Mouse (Mus musculus) hindbrain, embryonic 10.5 days (tissue): ENCODE data around the gene Hbp1. TPM values are rescaled to one million over a fixed set of nuclear protein-coding genes. Genes with fewer than 3 reads are reported as not detected.

Source experiments
- DNase-seq: peaks from one replicate; pipeline ENCODE4 v3.0.0-alpha.2; 2017; ENCODE audit warnings: low spot score
- H3K27ac ChIP-seq: fragments of 300-500 bp; sonication (generic); 2 replicates; pipeline ENCODE4 v1.5.1; 2016; ENCODE audit warnings: mild to moderate bottlenecking, moderate library complexity
- H3K27me3 ChIP-seq: fragments of 300-500 bp; sonication (generic); 2 replicates; pipeline ENCODE4 v1.6.1; 2016; ENCODE audit warnings: mild to moderate bottlenecking; ENCODE audit not compliant: poor library complexity, insufficient read depth, severe bottlenecking
- H3K36me3 ChIP-seq: fragments of 300-500 bp; sonication (generic); 2 replicates; pipeline ENCODE4 v1.6.1; 2016; ENCODE audit warnings: mild to moderate bottlenecking, moderate library complexity
- H3K4me1 ChIP-seq: fragments of 300-500 bp; sonication (generic); replicated peaks from 2 replicates; pipeline ENCODE4 v1.6.1; 2016; ENCODE audit warnings: mild to moderate bottlenecking
- H3K4me3 ChIP-seq: fragments of 300-500 bp; sonication (generic); 2 replicates; pipeline ENCODE4 v1.5.1; 2016; ENCODE audit warnings: mild to moderate bottlenecking, moderate library complexity
- H3K9me3 ChIP-seq: fragments of 300-500 bp; sonication (generic); 2 replicates; pipeline ENCODE4 v1.6.1; 2016; ENCODE audit warnings: mild to moderate bottlenecking, moderate library complexity
- WGBS: fragments of 180-500 bp; shearing (Covaris S2); methylation state at CpG from one replicate; pipeline ENCODE4 v1.1.7; 2016; 5-methylcytosine and 5-hydroxymethylcytosine counted together
- polyA plus RNA-seq: library from polyadenylated mRNA; unstranded; fragments of >200 nt; fragmentation: Nextera tagmentation; extraction: Ambion mirVana; gene quantifications from 2 replicates; pipeline ENCODE4 v1.2.1, GENCODE M21; 2016

Gene Hbp1
- polyA plus RNA-seq, 1 experiment from 2014 or later: 81.3 TPM

DNA sequence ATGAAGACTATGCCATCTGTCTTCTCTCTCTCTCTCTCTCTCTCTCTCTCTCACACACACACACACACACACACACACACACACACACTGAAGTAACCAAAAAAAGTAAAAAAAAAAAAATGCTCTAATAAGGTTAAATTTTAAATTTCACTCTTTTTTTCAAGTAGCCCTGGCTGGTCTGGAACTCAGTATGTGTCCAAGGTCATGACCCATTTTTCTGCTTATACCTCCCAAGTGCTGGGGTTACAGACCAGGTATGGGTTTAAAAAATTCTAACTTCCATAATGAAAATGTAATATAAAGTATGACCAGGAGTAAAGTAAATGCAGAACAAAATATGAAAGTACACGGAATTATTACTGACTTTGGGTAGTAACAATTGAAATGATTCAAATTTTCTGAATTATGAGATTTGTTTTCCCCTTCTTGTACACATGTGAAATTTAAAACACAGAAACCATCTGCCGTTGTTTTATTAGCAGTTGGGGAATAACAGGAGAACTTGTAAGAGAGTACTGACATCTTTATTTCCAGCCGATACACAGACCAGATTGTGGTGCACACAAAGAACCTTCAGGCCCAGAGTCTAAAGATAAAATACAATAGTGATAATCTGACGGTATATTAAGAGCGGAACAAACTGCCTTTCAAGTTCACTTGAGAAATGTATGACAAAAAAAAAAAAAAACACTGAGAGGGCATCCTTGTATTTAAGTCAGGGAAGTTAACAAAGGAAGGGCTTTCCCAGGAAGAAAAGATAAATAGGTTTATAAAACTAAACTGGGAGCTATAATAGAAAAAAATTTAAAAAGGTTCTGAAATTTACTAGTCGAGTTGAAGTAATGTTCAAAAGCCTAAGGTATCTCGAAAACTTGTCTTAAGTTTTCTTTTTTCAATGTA lies 2.0 kb downstream of the Hbp1 start:
- H3K4me3 ChIP-seq: peak overlapping the region; percentile 93
- peaks cover 7% of the 10 kb centered on the region for H3K36me3 ChIP-seq
- H3K27me3 ChIP-seq: no peaks in the 10 kb centered on the region
- H3K4me1 ChIP-seq: peaks cover 10% of the 10 kb centered on the region; the same call in 1 of the 2 replicates
- H3K27ac ChIP-seq: peak overlapping the region; percentile 100
- DNase-seq: no peak
- no peaks in the 10 kb centered on the region for H3K9me3 ChIP-seq
- 30% methylated on average over 7 of the region's 7 CpGs for WGBS

DNA sequence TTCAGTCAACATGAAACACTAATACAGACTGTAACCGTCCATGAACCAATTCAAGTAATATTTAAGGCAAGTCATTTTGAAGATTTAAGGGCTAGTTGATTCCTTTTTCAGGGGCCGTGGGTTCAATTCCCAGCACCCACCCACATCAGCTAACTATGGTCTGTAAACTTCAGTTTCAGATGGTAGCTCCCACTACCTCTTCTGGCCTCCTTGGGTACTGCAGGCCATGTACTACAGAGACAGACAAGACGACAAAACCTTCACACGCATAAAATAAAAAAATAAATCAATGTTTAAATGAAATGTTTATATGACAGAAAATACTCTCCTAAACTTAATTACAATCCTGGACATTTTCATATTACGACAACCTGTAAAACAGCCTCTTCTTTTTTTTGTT lies 2.9 kb downstream of the Hbp1 start:
- no peak overlapping the region for H3K27ac ChIP-seq
- 92% methylated on average over 5 of the region's 5 CpGs for WGBS
- H3K4me3 ChIP-seq: no peak overlapping the region
- DNase-seq: no peak
- H3K36me3 ChIP-seq: peaks cover 16% of the 10 kb centered on the region
- H3K4me1 ChIP-seq: peaks cover 10% of the 10 kb centered on the region; the same call in 1 of the 2 replicates
- no peaks in the 10 kb centered on the region for H3K9me3 ChIP-seq
- no peaks in the 10 kb centered on the region for H3K27me3 ChIP-seq

DNA sequence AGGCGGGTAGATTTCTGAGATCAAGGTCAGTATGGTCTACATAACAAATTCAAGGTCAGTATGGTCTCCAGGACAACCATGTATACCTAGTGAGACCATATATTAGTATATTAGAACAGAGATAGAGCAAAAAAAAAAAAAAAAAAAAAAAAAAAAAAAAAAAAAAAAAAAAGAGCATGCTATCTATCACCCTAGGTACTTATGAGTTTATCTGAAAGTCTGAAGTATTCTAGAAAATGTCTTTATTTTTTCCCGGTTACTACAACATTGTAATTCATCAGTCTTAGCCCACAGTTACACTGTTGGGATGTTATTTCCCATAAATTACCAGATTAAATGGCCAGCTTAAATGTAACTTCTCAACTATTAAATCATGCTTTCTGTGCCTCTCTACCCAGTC lies 5.9 kb downstream of the Hbp1 start:
- WGBS: 91% methylated on average over 2 of the region's 2 CpGs
- H3K9me3 ChIP-seq: no peaks in the 10 kb centered on the region
- H3K27ac ChIP-seq: no peak overlapping the region
- peaks cover 43% of the 10 kb centered on the region for H3K36me3 ChIP-seq
- H3K27me3 ChIP-seq: no peaks in the 10 kb centered on the region
- H3K4me3 ChIP-seq: no peak overlapping the region
- no peak for DNase-seq
- H3K4me1 ChIP-seq: peaks cover 7% of the 10 kb centered on the region; the same call in 1 of the 2 replicates

DNA sequence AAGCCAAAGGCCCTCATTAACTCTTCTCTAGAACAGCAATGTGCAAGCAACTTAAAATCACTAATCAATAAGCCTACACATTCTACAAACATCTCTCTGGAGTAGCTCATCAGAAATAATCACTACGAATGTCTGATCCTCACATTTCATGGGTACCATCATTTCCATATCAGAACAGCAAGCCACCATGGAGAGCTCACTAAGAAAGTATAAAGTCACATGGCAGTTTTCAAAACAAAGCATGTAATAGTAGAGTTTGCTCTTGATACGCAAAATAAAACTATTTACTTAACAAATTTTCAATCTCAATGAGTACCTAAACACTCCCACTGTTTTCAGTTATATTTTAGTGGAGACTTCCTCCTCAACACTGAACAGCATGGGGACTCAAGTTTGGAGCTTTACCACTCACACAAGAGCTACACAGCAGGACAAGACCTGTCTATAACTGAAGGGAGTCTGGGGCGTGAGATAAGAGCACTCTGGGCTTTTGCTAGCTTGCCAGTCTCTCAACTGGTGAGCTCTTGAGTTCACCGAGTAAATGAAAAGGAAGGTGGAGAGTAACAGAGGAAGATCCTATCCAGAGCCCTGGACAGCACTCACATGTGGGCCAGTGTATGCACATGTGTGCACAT lies 7.2 kb downstream of the Hbp1 start:
- WGBS: 93% methylated on average over 4 of the region's 4 CpGs
- H3K36me3 ChIP-seq: peaks cover 56% of the 10 kb centered on the region

DNA sequence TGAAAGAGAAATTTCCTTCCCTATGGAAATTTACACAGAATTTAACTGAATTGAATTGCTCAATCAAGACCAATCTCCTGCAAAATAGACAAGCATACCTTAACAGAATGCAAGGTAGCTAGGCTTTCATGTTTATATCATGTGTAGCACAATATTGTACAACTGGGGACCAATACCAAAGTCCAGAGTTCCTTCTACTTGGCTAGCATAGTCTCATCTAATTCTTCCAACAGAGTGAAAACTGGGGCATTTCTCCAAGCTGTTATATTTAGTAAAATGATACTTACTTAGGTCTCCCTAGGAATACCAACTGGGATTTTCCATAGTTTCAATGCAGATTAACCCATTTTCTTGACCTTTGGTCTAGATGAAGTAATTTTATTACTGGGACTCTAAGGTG lies 11.3 kb downstream of the Hbp1 start:
- DNase-seq: no peak
- Histone ChIP-seq H3K27me3 (no peaks in the 10 kb centered on the region), H3K4me3 (no peak overlapping the region), H3K9me3 (no peaks in the 10 kb centered on the region), H3K36me3 (peaks cover 96% of the 10 kb centered on the region), H3K4me1 (no peaks in the 10 kb centered on the region), H3K27ac (no peak overlapping the region)

More for the DNA sequence above, 7.2 kb downstream of the Hbp1 start:
- no peaks in the 10 kb centered on the region for H3K9me3 ChIP-seq
- no peaks in the 10 kb centered on the region for H3K27me3 ChIP-seq
- H3K27ac ChIP-seq: no peak overlapping the region
- no peak overlapping the region for H3K4me3 ChIP-seq
- H3K4me1 ChIP-seq: peaks cover 3% of the 10 kb centered on the region; the same call in 1 of the 2 replicates
- DNase-seq: no peak

DNA sequence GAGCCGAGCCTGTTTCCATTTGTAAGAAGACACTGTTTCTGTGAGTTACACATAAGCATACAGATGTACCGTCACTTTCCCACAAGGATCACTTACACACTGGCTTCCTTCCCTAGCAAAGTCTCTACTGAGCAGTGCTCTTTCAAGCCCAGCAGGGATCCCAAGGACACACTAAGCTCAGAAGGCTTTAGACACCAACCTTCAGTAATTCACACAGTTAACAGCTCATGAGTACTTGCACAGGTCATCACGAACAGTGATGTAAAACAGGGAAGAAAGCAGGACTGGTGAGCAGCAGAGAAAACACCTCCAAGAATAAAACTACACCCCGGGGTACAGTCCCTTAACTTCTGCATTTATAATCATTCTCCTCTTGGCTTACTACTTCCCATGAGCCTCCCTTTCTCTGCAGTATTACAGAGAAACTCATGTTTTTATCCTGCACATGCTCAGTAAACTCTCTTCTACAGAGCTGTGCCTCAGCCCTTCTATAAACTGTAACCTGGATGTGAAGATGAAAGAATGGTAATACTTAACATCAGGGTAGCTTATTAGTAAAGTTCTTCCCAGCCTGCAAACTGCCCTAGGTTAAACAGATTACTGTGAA lies 11.8 kb downstream of the Hbp1 start:
- H3K4me3 ChIP-seq: no peak overlapping the region
- no peaks in the 10 kb centered on the region for H3K27me3 ChIP-seq
- no peaks in the 10 kb centered on the region for H3K4me1 ChIP-seq
- no peak overlapping the region for H3K27ac ChIP-seq
- H3K9me3 ChIP-seq: no peaks in the 10 kb centered on the region
- no peak for DNase-seq
- 93% methylated on average over 4 of the region's 4 CpGs for WGBS
- peaks cover 96% of the 10 kb centered on the region for H3K36me3 ChIP-seq

DNA sequence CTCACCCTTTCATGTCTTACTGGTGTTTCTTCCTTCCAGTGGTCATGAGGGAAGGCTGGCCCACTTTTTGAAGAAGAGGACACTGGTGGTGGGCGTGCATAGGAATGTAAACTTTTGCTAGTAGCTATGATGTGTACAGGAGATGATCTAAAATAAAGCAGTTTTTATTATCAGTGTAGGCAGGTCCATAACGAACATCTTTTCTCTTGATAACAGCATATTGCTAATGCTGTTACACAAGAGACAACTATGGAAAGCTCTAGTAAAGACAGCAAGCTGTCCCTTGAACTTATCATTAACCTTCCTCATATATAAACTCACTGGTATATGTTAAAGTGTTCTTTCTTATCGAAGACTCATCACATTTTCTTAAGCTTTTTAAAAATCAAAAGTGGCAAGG lies 12.7 kb downstream of the Hbp1 start:
- 90% methylated on average over 3 of the region's 3 CpGs for WGBS
- H3K36me3 ChIP-seq: peaks cover 96% of the 10 kb centered on the region
- no peak for DNase-seq

DNA sequence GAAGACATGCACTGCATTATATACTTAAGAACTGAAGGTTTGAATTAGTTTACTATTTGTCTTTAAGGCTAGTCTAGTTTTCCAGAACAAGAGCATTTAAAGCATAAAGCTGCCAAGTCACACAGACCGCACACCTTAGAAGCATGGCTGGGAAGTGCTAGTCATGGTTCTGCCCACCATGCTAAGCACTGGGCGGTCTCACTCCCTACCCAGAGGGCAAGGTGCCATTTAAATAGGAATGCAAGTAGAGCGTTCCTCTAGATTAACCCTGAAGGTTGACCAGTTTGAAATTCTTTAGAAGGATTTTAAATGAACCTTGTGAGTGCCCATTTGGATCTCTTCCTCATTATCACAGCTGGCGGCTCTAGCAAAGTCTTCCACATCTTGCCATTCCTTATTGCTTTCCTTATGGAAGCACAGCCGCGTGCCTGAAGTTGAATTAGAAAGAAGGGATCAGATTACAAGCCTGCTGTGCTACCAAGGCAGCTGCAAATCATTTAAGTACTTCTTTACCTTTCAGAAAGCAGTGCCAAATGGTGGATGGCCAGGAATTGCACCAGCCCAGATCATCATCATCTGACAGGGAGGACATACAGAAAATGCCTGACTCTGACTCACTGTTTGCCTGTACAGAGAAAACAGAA lies 13.6 kb downstream of the Hbp1 start:
- Histone ChIP-seq H3K27me3 (no peaks in the 10 kb centered on the region), H3K27ac (no peak overlapping the region), H3K4me3 (no peak overlapping the region), H3K9me3 (no peaks in the 10 kb centered on the region), H3K36me3 (peaks cover 96% of the 10 kb centered on the region), H3K4me1 (no peaks in the 10 kb centered on the region)
- 43% methylated on average over 6 of the region's 6 CpGs for WGBS
- no peak for DNase-seq

More for the DNA sequence above, 12.7 kb downstream of the Hbp1 start:
- H3K9me3 ChIP-seq: no peaks in the 10 kb centered on the region
- H3K4me1 ChIP-seq: no peaks in the 10 kb centered on the region
- H3K4me3 ChIP-seq: no peak overlapping the region
- no peaks in the 10 kb centered on the region for H3K27me3 ChIP-seq
- no peak overlapping the region for H3K27ac ChIP-seq

DNA sequence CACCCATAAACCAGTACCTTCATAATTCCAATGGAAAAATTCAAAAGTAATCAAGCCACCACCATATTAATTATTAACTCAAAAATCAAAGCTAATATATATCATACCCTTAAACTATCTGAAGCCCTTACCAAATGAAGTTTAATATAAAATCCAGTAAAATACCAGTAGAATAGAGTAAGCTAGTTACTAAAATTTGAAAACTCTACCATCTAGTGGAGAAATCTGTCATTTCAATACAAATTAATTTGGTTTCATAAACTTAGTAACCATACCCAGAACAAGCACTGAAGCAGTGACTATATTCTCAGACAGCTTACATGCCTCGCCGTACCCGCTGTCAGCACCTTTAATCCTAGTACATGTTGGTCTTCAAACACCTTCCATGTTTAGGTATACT lies 18.5 kb downstream of the Hbp1 start:
- peaks cover 95% of the 10 kb centered on the region for H3K36me3 ChIP-seq
- no peak overlapping the region for H3K27ac ChIP-seq
- H3K27me3 ChIP-seq: no peaks in the 10 kb centered on the region
- WGBS: 97% methylated on average over 3 of the region's 3 CpGs
- H3K4me3 ChIP-seq: no peak overlapping the region
- DNase-seq: no peak
- H3K4me1 ChIP-seq: no peaks in the 10 kb centered on the region
- H3K9me3 ChIP-seq: no peaks in the 10 kb centered on the region

DNA sequence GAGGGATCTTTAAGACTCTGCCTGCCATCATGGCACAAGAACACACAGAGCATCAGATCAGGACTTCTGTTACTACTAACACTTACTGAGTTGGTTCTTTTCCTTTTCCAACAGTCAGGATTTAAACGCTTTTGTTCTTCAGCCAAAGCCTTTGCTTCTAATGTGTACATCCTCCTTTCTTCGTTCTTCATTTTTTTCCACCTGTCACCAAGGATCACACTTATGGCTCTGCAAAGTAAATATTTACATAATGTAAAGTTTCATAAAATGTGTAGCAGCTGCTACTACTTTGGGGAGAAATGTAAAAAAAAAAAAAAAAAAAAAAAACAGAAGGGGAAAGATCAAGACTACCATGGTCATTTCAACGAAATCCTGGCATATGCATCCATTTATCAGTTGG lies 21.8 kb downstream of the Hbp1 start:
- 91% methylated on average over 3 of the region's 3 CpGs for WGBS
- Histone ChIP-seq H3K27me3 (no peaks in the 10 kb centered on the region), H3K36me3 (peaks cover 90% of the 10 kb centered on the region), H3K27ac (no peak overlapping the region), H3K4me3 (no peak overlapping the region), H3K9me3 (no peaks in the 10 kb centered on the region), H3K4me1 (no peaks in the 10 kb centered on the region)
- DNase-seq: no peak

DNA sequence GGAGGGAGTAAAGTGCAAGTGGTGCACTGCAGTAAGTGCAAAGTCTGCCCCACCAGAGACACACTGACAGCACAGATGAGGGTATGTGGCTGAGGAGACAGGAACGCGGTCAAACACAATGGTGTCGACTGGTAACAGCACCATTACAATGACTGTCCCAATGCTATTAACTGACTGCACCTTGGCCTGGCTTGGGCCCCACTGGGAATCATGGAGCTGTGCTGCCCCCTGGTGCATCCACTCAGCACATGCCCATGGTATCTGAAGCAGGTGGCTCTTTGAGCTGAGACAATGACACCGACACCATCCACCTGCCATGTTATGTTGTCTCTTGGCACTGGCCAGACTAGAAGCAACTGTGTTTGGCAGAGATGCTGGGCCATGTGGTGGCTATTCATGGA lies 23.7 kb downstream of the Hbp1 start:
- no peaks in the 10 kb centered on the region for H3K27me3 ChIP-seq
- WGBS: 59% methylated on average over 4 of the region's 4 CpGs

DNA sequence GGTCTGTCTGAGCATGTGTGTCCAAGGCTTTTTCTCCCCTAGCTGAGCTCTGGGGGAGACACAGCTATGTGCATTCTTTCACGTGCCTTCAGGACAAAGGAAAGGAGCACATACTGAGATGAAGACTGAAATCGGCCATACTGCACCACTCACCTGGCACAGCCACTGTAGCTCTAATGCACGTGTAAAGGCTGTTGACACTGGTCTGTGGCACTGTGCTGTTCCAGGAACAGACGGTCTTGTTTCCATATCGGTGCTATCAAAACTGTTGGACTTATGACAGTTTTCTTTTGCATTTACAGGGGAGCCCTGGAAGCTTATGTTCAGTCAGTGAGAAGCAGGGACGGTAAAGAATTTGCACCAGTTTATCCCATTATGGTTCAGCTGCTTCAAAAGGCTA lies 25.0 kb downstream of the Hbp1 start:
- Histone ChIP-seq H3K27ac (no peak overlapping the region), H3K36me3 (peaks cover 64% of the 10 kb centered on the region), H3K27me3 (no peaks in the 10 kb centered on the region), H3K4me1 (no peaks in the 10 kb centered on the region), H3K9me3 (no peaks in the 10 kb centered on the region), H3K4me3 (no peak overlapping the region)
- DNase-seq: no peak
- 92% methylated on average over 6 of the region's 6 CpGs for WGBS

More for the DNA sequence above, 23.7 kb downstream of the Hbp1 start:
- Histone ChIP-seq H3K9me3 (no peaks in the 10 kb centered on the region), H3K36me3 (peaks cover 73% of the 10 kb centered on the region), H3K4me3 (no peak overlapping the region), H3K4me1 (no peaks in the 10 kb centered on the region), H3K27ac (no peak overlapping the region)
- DNase-seq: peak; percentile 61
